In genomic region chr6:86747171-86747570, GRCm38 (mm10) we compare ENCODE assay signal across 8 mouse cellular contexts. TPM values are rescaled to one million over a fixed set of nuclear protein-coding genes. Genes with fewer than 3 reads are reported as not detected.
DNase-seq lines count a peak whose midpoint lies in the region; ATAC-seq and TF ChIP-seq lines count a peak whose summit lies in the region.
"Had no signal": no experiment of that assay in that cellular context is flagged by ENCODE, and none has a peak within 500 bp of the region (broad histone marks: within the 10 kb centered on the region; RNA-seq: fewer than 3 reads in every experiment).

No protein-coding gene starts in this region.

- H3K36me3 ChIP-seq in G1E (replicated peaks) = no peaks in the 10 kb centered on the region
- no peaks in the 10 kb centered on the region for H3K36me3 ChIP-seq in embryonic facial prominence, embryonic 11.5 days (replicated peaks; ENCODE audit: control insufficient read depth, insufficient read depth, low read depth, low read length)

- H3K9ac ChIP-seq in embryonic facial prominence, embryonic 11.5 days (replicated peaks; ENCODE audit: low read length) = no peak overlapping the region
- H3K9ac ChIP-seq: liver, embryonic 13.5 days had no signal

- peaks cover 6% of the 10 kb centered on the region; the same call in 1 of the 2 replicates for H3K4me1 ChIP-seq in G1E (ENCODE audit: insufficient read depth, low read depth, low read length)
- no peaks in the 10 kb centered on the region for H3K4me1 ChIP-seq in embryonic facial prominence, embryonic 11.5 days (ENCODE audit: control insufficient read depth, insufficient read depth, low read length)

- intact Hi-C loops in left cerebral cortex, postnatal 14 days (cut with DNase I) = loop anchor here (2.0 to 5.0 kb wide), 2 partner anchors 60 to 175 kb away; no protein-coding TSS in a partner anchor

- no peak overlapping the region for H3K27ac ChIP-seq in embryonic facial prominence, embryonic 11.5 days (replicated peaks; ENCODE audit: low read depth, low read length)
- H3K27ac ChIP-seq: liver, embryonic 13.5 days had no signal

- H3K9me3 ChIP-seq in G1E (replicated peaks) = peaks cover 5% of the 10 kb centered on the region; the same call in 1 of the 2 replicates
- H3K9me3 ChIP-seq in embryonic facial prominence, embryonic 11.5 days (replicated peaks; ENCODE audit: control insufficient read depth, low read length) = no peaks in the 10 kb centered on the region

- peak; percentile 52 to 63 for DNase-seq in left cerebral cortex, adult 18-20 months (ENCODE audit: low spot score in 2 of 2)
- DNase-seq in left cerebral cortex, adult 8-10 months (ENCODE audit: low spot score in 2 of 2) = no peak
- DNase-seq in G1E (ENCODE audit: low spot score) = peak; percentile 45
- peak; percentile 38 for DNase-seq in adrenal gland, postnatal 25 days
- peak; percentile 76 for DNase-seq in embryonic facial prominence, embryonic 11.5 days (ENCODE audit: low spot score)
- DNase-seq in left cerebral cortex, postnatal 14 days (ENCODE audit: low spot score in 2 of 2) = peak; percentile 40 to 69
- DNase-seq in right cerebral cortex, postnatal 14 days = peak; percentile 33
- DNase-seq: liver, embryonic 13.5 days had no signal

- no peak for ATAC-seq in G1E (ENCODE audit: extremely low read depth, insufficient number of reproducible peaks, low FRiP score, poor library complexity, severe bottlenecking)
- no peak for ATAC-seq in embryonic facial prominence, embryonic 11.5 days (replicated peaks; ENCODE audit: insufficient number of reproducible peaks, low FRiP score, low TSS enrichment, low read depth)

- H3K4me3 ChIP-seq in G1E (ENCODE audit: low read depth, low read length) = no peak overlapping the region
- no peak overlapping the region for H3K4me3 ChIP-seq in embryonic facial prominence, embryonic 11.5 days (ENCODE audit: low read depth, low read length)
- H3K4me3 ChIP-seq: liver, embryonic 13.5 days had no signal

- H3K4me2 ChIP-seq in embryonic facial prominence, embryonic 11.5 days (ENCODE audit: low read depth, low read length) = no peak overlapping the region
- H3K4me2 ChIP-seq: liver, embryonic 13.5 days had no signal

- TF ChIP-seq CTCF in G1E (IDR thresholded peaks at IDR 0.05; ENCODE audit: low read depth, low read length) = peak; percentile 58; the same call in 1 of the 2 replicates

- peaks cover 9% of the 10 kb centered on the region for H3K27me3 ChIP-seq in G1E (ENCODE audit: insufficient read depth, low read length)
- H3K27me3 ChIP-seq in embryonic facial prominence, embryonic 11.5 days (ENCODE audit: control insufficient read depth, insufficient read depth, low read length) = no peaks in the 10 kb centered on the region
- H3K27me3 ChIP-seq: liver, embryonic 13.5 days had no signal

RNA-seq across cellular contexts. Expression of gene Gmcl1, which starts 14.0 kb away (rescaled TPM):
- 10 to 100 TPM; 30.4 to 30.6 TPM for total RNA-seq in left cerebral cortex, adult 18-20 months (2021)
- total RNA-seq in left cerebral cortex, adult 8-10 months (2022) = 10 to 100 TPM; 30.3 to 34.8 (median 31.3) TPM
- total RNA-seq in G1E (2014; fragmentation: Nextera tagmentation) (20.5 and 23.6 TPM in 2 replicates), G1E (2017) (18.3 and 21.3 TPM in 2 replicates)
- 17.6 and 22.7 TPM in 2 replicates for polyA plus RNA-seq in G1E (2012)
- total RNA-seq in adrenal gland, postnatal 25 days (2021) = 21.0 and 29.9 TPM in 2 replicates
- 49.3 and 57.4 TPM in 2 replicates for polyA plus RNA-seq in embryonic facial prominence, embryonic 11.5 days (2014; fragmentation: Nextera tagmentation; extraction: Ambion mirVana)
- 10 to 100 TPM; 32.6 to 34.0 TPM for total RNA-seq in left cerebral cortex, postnatal 14 days (2021)

RNA-seq across cellular contexts. Expression of gene Anxa4, which starts 46.2 kb away (rescaled TPM):
- 10 to 100 TPM in 1 of 2 experiments, 1 to 10 TPM in 1; 9.6 to 10.2 TPM for total RNA-seq in left cerebral cortex, adult 18-20 months (2021)
- total RNA-seq in left cerebral cortex, adult 8-10 months (2022) = 10 to 100 TPM in 3 of 4 experiments, 1 to 10 TPM in 1; 7.6 to 10.2 (median 10.1) TPM
- total RNA-seq in G1E (2014; fragmentation: Nextera tagmentation) (0.68 and 3.5 TPM in 2 replicates), G1E (2017) (12.0 and 15.6 TPM in 2 replicates)
- 1.0 TPM in 2 replicates for polyA plus RNA-seq in G1E (2012)
- 56.7 and 68.9 TPM in 2 replicates for total RNA-seq in adrenal gland, postnatal 25 days (2021)
- 12.5 and 14.1 TPM in 2 replicates for polyA plus RNA-seq in embryonic facial prominence, embryonic 11.5 days (2014; fragmentation: Nextera tagmentation; extraction: Ambion mirVana)
- 1 to 10 TPM; 4.2 to 4.9 TPM for total RNA-seq in left cerebral cortex, postnatal 14 days (2021)

Comparison
In these comparisons a context has a peak if more than half of its experiments do, and no peak if none do; other contexts are left out.
1. DNase-seq: peak in left cerebral cortex, adult 18-20 months (2 of 2), G1E (single experiment), adrenal gland, postnatal 25 days (single experiment), embryonic facial prominence, embryonic 11.5 days (single experiment), left cerebral cortex, postnatal 14 days (2 of 2) and right cerebral cortex, postnatal 14 days (single experiment); none in left cerebral cortex, adult 8-10 months (0 of 2).